Comparison of ENCODE assay signal across 1 mouse cellular context in the genomic region with DNA sequence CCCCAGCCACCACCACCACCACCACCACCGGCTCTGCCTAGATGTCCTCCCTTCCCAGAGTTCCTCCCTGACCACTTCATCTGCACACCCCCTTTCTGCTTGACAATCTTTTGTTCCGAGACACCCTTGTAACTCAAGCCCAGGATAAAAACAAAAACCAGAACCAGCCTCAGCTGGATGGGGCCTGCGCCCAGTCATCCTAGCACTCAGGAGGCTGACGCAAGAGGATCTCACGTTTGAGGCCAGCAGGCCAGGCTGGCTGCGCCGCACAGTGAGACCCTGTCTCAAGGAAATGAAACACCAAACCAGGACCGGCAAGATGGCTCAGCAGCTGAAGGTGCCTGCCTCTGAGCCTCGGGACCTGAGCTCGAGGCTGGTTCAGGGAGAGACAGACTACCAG.
TF ChIP-seq lines count a peak whose summit lies in the region.

No protein-coding gene starts in this region.

TF ChIP-seq in CH12.LX, 34 proteins besides CTCF, POLR2A, EP300 and RAD21 (continued from another document):
- peak; percentile 81 for TF ChIP-seq SIN3A (IDR thresholded peaks at IDR 0.05; ENCODE audit: low read length)
- TF ChIP-seq JUND (conservative IDR thresholded peaks at IDR 0.05; ENCODE audit: low read depth, low read length), result no peak
- TF ChIP-seq ELF1 (IDR thresholded peaks at IDR 0.05; ENCODE audit: low read depth, low read length), result peak; percentile 50
- 0 out of 2 replicates have a peak, but pooled peaks have one; percentile 41 for TF ChIP-seq TBP (conservative IDR thresholded peaks at IDR 0.05; ENCODE audit: low read depth, low read length)
- no peak for TF ChIP-seq PAX5 (IDR thresholded peaks at IDR 0.05; ENCODE audit: low read length)
- TF ChIP-seq UBTF (IDR thresholded peaks at IDR 0.05; ENCODE audit: low read depth, low read length), result no peak
- no peak for TF ChIP-seq ZC3H11A (IDR thresholded peaks at IDR 0.05; ENCODE audit: low read depth, low read length)
- TF ChIP-seq MYC (IDR thresholded peaks at IDR 0.05; ENCODE audit: low read depth, low read length), result no peak
- TF ChIP-seq ETS1 (conservative IDR thresholded peaks at IDR 0.05; ENCODE audit: low read depth, low read length), result peak; percentile 89
- TF ChIP-seq BHLHE40 (IDR thresholded peaks at IDR 0.05; ENCODE audit: low read depth, low read length), result peak; percentile 95
- TF ChIP-seq NELFE (IDR thresholded peaks at IDR 0.05; ENCODE audit: low read depth, low read length), result 0 out of 2 replicates have a peak, but pooled peaks have one; percentile 41
- TF ChIP-seq NRF1 (IDR thresholded peaks at IDR 0.05; ENCODE audit: low read depth, low read length), result 0 out of 2 replicates have a peak, but pooled peaks have one; percentile 14
TF ChIP-seq in CH12.LX: peak in this region for 11.
